Mouse (Mus musculus): Measurements from ENCODE around the gene Pou3f4. TPM values are rescaled to one million over a fixed set of nuclear protein-coding genes. Genes with fewer than 3 reads are reported as not detected.

Pou3f4 gene
- polyA plus RNA-seq, 1 experiment from 2014 or later = 28.1 TPM

DNA sequence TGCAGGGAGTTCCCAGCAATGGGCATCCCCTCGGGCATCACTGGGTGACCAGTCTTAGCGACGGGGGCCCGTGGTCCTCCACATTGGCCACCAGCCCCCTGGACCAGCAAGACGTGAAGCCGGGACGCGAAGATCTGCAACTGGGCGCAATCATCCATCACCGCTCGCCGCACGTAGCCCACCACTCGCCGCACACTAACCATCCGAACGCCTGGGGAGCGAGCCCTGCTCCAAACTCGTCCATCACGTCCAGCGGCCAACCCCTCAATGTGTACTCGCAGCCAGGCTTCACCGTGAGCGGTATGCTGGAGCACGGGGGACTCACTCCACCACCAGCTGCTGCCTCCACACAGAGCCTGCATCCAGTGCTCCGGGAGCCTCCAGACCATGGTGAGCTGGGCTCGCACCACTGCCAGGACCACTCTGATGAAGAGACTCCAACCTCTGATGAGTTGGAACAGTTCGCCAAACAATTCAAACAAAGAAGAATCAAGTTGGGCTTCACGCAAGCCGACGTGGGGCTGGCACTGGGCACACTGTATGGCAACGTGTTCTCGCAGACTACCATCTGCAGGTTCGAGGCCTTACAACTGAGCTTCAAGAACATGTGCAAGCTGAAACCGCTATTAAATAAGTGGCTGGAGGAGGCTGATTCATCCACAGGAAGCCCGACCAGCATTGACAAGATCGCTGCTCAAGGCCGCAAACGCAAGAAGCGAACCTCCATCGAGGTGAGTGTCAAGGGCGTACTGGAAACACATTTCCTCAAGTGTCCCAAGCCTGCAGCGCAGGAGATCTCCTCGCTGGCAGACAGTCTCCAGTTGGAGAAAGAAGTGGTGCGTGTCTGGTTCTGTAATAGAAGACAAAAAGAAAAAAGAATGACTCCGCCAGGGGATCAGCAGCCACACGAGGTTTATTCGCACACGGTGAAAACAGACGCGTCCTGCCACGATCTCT lies 790 bp downstream of the Pou3f4 start:
- H3K4me3 ChIP-seq (ENCODE audit: low read depth, low read length) = peak overlapping the region; percentile 60
- H3K9ac ChIP-seq (ENCODE audit: low read depth, low read length) = peak overlapping the region; percentile 74
- no peaks in the 10 kb centered on the region for H3K9me3 ChIP-seq (ENCODE audit: control insufficient read depth, low read length)
- DNase-seq (ENCODE audit: low spot score) (peak; percentile 41), ATAC-seq (ENCODE audit: low FRiP score) (peak; percentile 17)
- peak overlapping the region; percentile 41 for H3K4me2 ChIP-seq (replicated peaks; ENCODE audit: low read depth, low read length)
- no peaks in the 10 kb centered on the region for H3K4me1 ChIP-seq (replicated peaks; ENCODE audit: control insufficient read depth, insufficient read depth, low read length)
- 12% methylated on average over 48 of the region's 52 CpGs for WGBS
- H3K36me3 ChIP-seq (ENCODE audit: control insufficient read depth, insufficient read depth, low read length) = no peaks in the 10 kb centered on the region
- H3K27ac ChIP-seq (ENCODE audit: low read depth, low read length) = peak overlapping the region; percentile 89
- H3K27me3 ChIP-seq (ENCODE audit: control insufficient read depth, insufficient read depth, low read length) = no peaks in the 10 kb centered on the region

DNA sequence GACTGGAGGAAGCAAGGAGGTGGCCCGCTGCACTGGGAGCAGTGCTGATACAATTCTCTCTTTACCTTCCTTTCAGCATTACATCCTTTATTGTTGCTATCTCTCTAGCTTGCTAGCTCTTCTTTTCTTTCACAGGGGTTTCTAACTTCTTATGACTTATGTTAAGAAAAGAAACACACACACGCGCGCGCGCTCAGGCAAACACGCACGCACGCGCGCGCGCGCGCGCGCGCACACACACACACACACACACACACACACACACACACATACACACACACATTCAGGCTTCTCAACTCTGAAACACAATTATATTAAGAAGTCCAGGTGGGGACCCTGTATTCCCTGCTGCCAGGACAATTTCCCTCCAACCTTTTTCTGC lies 1.5 kb downstream of the Pou3f4 start:
- Histone ChIP-seq H3K36me3 (ENCODE audit: control insufficient read depth, insufficient read depth, low read length) (no peaks in the 10 kb centered on the region), H3K4me1 (replicated peaks; ENCODE audit: control insufficient read depth, insufficient read depth, low read length) (no peaks in the 10 kb centered on the region), H3K4me2 (replicated peaks; ENCODE audit: low read depth, low read length) (peak overlapping the region; percentile 41), H3K27me3 (ENCODE audit: control insufficient read depth, insufficient read depth, low read length) (no peaks in the 10 kb centered on the region), H3K9me3 (ENCODE audit: control insufficient read depth, low read length) (no peaks in the 10 kb centered on the region), H3K9ac (ENCODE audit: low read depth, low read length) (peak overlapping the region; percentile 74), H3K27ac (ENCODE audit: low read depth, low read length) (peak overlapping the region; percentile 89), H3K4me3 (ENCODE audit: low read depth, low read length) (peak overlapping the region; percentile 60)
- 24% methylated on average over 3 of the region's 18 CpGs for WGBS
- ATAC-seq (ENCODE audit: low FRiP score) (no peak), DNase-seq (ENCODE audit: low spot score) (peak; percentile 44)

DNA sequence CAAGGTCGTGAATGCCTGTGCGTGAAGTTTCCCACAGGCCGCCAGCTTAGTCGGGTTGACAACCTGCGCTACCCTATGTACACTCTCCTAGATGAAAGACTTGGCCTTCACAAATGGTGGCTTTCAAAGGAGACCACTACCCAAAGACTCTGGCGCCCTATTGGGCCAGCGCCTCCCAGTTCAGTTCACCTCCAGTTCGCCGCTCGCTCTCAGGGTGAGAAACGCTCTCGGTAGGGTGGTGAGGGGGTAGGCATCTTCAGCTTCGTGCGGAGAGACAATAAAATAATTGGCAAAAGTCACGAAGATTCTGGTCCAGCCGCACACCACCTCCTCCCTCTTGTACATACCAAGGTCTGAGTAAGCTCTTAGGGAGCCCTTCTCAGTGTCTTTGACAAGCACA lies 2.5 kb downstream of the Pou3f4 start:
- DNase-seq (ENCODE audit: low spot score) = peak; percentile 37
- peak overlapping the region; percentile 74 for H3K9ac ChIP-seq (ENCODE audit: low read depth, low read length)
- H3K9me3 ChIP-seq (ENCODE audit: control insufficient read depth, low read length) = no peaks in the 10 kb centered on the region
- H3K4me1 ChIP-seq (replicated peaks; ENCODE audit: control insufficient read depth, insufficient read depth, low read length) = no peaks in the 10 kb centered on the region
- no peak for ATAC-seq (ENCODE audit: low FRiP score)
- H3K27me3 ChIP-seq (ENCODE audit: control insufficient read depth, insufficient read depth, low read length) = no peaks in the 10 kb centered on the region
- H3K4me3 ChIP-seq (ENCODE audit: low read depth, low read length) = peak overlapping the region; percentile 60
- peak overlapping the region; percentile 36; the same call in 1 of the 2 replicates for H3K27ac ChIP-seq (ENCODE audit: low read depth, low read length)
- WGBS = 18% methylated on average over 16 of the region's 16 CpGs
- no peaks in the 10 kb centered on the region for H3K36me3 ChIP-seq (ENCODE audit: control insufficient read depth, insufficient read depth, low read length)
- H3K4me2 ChIP-seq (replicated peaks; ENCODE audit: low read depth, low read length) = peak overlapping the region; percentile 41

DNA sequence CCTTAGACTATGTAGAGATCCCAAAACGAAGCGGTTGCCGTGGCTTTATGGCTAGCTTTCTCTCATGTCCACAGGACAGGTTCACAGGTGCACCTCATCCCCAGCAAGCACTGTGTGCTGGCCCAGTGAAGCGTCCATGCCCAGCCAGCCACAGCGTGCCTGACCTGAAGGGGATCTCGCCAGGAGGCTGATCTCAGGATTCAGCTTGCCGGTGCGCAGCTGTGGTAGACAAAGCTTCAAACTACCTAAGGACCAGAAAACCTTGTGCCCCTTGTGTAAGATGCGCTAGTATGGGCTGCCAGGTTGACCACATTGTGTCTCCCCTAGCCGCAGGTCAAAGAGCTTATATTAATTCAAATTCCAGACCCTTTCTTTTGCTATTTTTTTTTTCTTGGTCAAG lies 3.1 kb downstream of the Pou3f4 start:
- no peak for ATAC-seq (ENCODE audit: low FRiP score)
- DNase-seq (ENCODE audit: low spot score) = peak; percentile 25
- 0 out of 2 replicates have a peak overlapping the region, but pooled peaks have one; percentile 36 for H3K27ac ChIP-seq (ENCODE audit: low read depth, low read length)

DNA sequence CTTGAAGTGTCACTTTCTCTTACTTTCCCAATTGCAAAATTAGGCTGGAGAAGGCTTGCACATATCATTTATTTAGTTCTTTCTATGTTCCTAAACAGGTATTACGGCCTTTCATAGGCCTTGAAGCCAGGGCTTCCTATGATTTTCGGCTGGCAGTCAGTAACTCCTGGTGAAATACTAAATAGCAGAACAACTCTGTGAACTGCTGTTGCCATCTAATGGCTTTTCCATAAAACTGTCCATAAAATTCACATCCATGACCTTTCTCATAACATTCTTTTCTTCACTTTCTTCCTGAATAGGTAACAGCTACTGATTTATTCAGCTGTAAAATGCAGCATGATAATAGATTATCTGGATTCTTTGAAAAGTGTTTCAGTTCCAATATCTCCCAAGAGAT lies 23.4 kb downstream of the Pou3f4 start:
- H3K27ac ChIP-seq (ENCODE audit: low read depth, low read length) = no peak overlapping the region

More for the DNA sequence above, 3.1 kb downstream of the Pou3f4 start:
- H3K9ac ChIP-seq (ENCODE audit: low read depth, low read length) = peak overlapping the region; percentile 74
- no peaks in the 10 kb centered on the region for H3K4me1 ChIP-seq (replicated peaks; ENCODE audit: control insufficient read depth, insufficient read depth, low read length)
- 16% methylated on average over 10 of the region's 10 CpGs for WGBS
- peak overlapping the region; percentile 41 for H3K4me2 ChIP-seq (replicated peaks; ENCODE audit: low read depth, low read length)
- no peaks in the 10 kb centered on the region for H3K9me3 ChIP-seq (ENCODE audit: control insufficient read depth, low read length)
- H3K36me3 ChIP-seq (ENCODE audit: control insufficient read depth, insufficient read depth, low read length) = no peaks in the 10 kb centered on the region
- peak overlapping the region; percentile 60 for H3K4me3 ChIP-seq (ENCODE audit: low read depth, low read length)
- no peaks in the 10 kb centered on the region for H3K27me3 ChIP-seq (ENCODE audit: control insufficient read depth, insufficient read depth, low read length)

DNA sequence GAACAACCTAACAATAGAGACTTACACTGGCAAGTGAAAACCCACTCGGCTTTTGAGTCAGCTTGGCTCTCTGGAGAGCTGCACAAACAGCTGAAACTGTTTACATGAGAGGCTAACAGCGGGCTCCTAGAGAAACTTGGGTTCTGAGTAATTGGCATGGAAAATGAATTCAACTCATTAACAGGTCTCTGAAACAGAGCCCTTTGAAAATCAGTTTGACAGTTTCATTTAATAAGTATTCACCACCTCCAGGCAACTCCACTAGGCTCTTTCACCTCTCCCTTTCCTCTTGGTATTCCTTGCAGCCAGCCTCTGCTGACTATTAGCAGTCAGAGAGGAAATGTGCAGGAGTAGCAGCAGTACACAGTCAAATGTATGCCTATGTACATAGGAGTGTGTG lies 37.2 kb downstream of the Pou3f4 start:
- DNase-seq (ENCODE audit: low spot score) (no peak), ATAC-seq (ENCODE audit: low FRiP score) (no peak)
- H3K36me3 ChIP-seq (ENCODE audit: control insufficient read depth, insufficient read depth, low read length) = no peaks in the 10 kb centered on the region
- H3K9me3 ChIP-seq (ENCODE audit: control insufficient read depth, low read length) = no peaks in the 10 kb centered on the region
- H3K4me2 ChIP-seq (replicated peaks; ENCODE audit: low read depth, low read length) = no peak overlapping the region
- whole genome bisulfite sequencing = 59% methylated on average over 2 of the region's 2 CpGs
- no peak overlapping the region for H3K4me3 ChIP-seq (ENCODE audit: low read depth, low read length)
- no peaks in the 10 kb centered on the region for H3K4me1 ChIP-seq (replicated peaks; ENCODE audit: control insufficient read depth, insufficient read depth, low read length)
- H3K9ac ChIP-seq (ENCODE audit: low read depth, low read length) = no peak overlapping the region
- no peak overlapping the region for H3K27ac ChIP-seq (ENCODE audit: low read depth, low read length)
- no peaks in the 10 kb centered on the region for H3K27me3 ChIP-seq (ENCODE audit: control insufficient read depth, insufficient read depth, low read length)

More for the DNA sequence above, 23.4 kb downstream of the Pou3f4 start:
- DNase-seq (ENCODE audit: low spot score) (no peak), ATAC-seq (ENCODE audit: low FRiP score) (no peak)
- Histone ChIP-seq H3K9ac (ENCODE audit: low read depth, low read length) (no peak overlapping the region), H3K4me2 (replicated peaks; ENCODE audit: low read depth, low read length) (no peak overlapping the region), H3K9me3 (ENCODE audit: control insufficient read depth, low read length) (no peaks in the 10 kb centered on the region), H3K4me3 (ENCODE audit: low read depth, low read length) (no peak overlapping the region), H3K36me3 (ENCODE audit: control insufficient read depth, insufficient read depth, low read length) (no peaks in the 10 kb centered on the region), H3K27me3 (ENCODE audit: control insufficient read depth, insufficient read depth, low read length) (no peaks in the 10 kb centered on the region), H3K4me1 (replicated peaks; ENCODE audit: control insufficient read depth, insufficient read depth, low read length) (no peaks in the 10 kb centered on the region)
- WGBS = 73% methylated on average over 2 of the region's 2 CpGs

All from hindbrain, embryonic 11.5 days (tissue).